Mouse (Mus musculus): ENCODE data around the gene Syap1. TPM values are rescaled to one million over a fixed set of nuclear protein-coding genes. Genes with fewer than 3 reads are reported as not detected.
A peak's percentile ranks its signal among the peaks of the same experiment; 100 is the strongest.

The Syap1 gene
- total and polyA plus RNA-seq, 2 experiments = 7.2 to 43.1 TPM

- Histone ChIP-seq H3K9ac (ENCODE audit: low read depth, low read length) (no peak overlapping the region), H3K4me1 (ENCODE audit: control insufficient read depth, insufficient read depth, low read length) (peaks cover 2% of the 10 kb centered on the region; the same call in 1 of the 2 replicates), H3K79me2 (ENCODE audit: control insufficient read depth, insufficient read depth, low read length) (peaks cover 5% of the 10 kb centered on the region; the same call in 1 of the 2 replicates), H3K27ac (replicated peaks; ENCODE audit: insufficient read depth, low read depth, low read length) (no peak overlapping the region), H3K27me3 (ENCODE audit: control insufficient read depth, insufficient read depth, low read length) (no peaks in the 10 kb centered on the region), H3K36me3 (ENCODE audit: control insufficient read depth, insufficient read depth, low read length) (peaks cover 4% of the 10 kb centered on the region; the same call in 1 of the 2 replicates), H3K4me3 (ENCODE audit: insufficient read depth, low read depth, low read length) (peak overlapping the region; percentile 37)
- peak; percentile 90 for DNase-seq (ENCODE audit: extremely low read depth, low read depth, low spot score)
- TF ChIP-seq CTCF (IDR thresholded peaks at IDR 0.05; ENCODE audit: low read depth, low read length) = no peak
- no peak for TF ChIP-seq POLR2A (IDR thresholded peaks at IDR 0.05; ENCODE audit: extremely low read depth, insufficient read depth, low read length)
- WGBS = 7% methylated on average over 5 of the region's 5 CpGs
Measured at GRCm38 (mm10) chrX:162829741-162830140, 58.5 kb downstream of the Syap1 start.

DNA sequence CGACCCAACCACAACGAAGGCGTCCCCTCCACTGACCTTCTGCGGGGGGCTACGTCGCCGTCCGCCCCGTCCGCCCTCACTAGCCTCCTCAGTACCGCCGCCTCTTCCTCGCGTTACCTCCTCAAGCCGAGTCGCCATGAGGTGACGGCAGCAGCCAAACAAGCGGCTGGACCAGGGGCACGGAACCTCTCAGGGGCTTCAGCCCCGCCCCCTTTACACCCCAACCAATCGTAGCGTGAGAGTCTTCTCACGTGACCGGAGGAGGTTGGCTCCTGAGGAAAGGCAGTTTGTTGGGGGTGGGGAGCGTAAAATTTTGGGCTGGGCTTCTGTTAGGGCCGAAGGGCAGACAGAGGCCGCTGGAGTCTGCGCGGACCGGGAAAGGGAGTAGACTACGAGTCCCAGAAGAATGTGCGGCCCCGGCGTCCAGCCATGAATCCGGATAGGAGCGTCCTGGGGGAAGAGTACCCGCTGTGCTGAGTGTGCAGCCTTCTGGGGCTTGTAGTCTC, 59.0 kb downstream of the Syap1 start, which contains the start of gene Txlng:
TSS of gene Txlng (minus strand) at position 252 of the 506 bp plus-strand sequence.
- H3K27me3 ChIP-seq (ENCODE audit: control insufficient read depth, insufficient read depth, low read length) = no peaks in the 10 kb centered on the region
- H3K27ac ChIP-seq (replicated peaks; ENCODE audit: insufficient read depth, low read depth, low read length) = peak within 1 kb of the TSS; percentile 85
- peaks cover 4% of the 10 kb centered on the region; the same call in 1 of the 2 replicates for H3K36me3 ChIP-seq (ENCODE audit: control insufficient read depth, insufficient read depth, low read length)
- peak within 1 kb of the TSS; percentile 93 for H3K9ac ChIP-seq (ENCODE audit: low read depth, low read length)
- peaks cover 5% of the 10 kb centered on the region; the same call in 1 of the 2 replicates for H3K79me2 ChIP-seq (ENCODE audit: control insufficient read depth, insufficient read depth, low read length)
- H3K4me1 ChIP-seq (ENCODE audit: control insufficient read depth, insufficient read depth, low read length) = peaks cover 2% of the 10 kb centered on the region; the same call in 1 of the 2 replicates
- DNase-seq (ENCODE audit: extremely low read depth, low read depth, low spot score) = peak; percentile 93
- H3K4me3 ChIP-seq (ENCODE audit: insufficient read depth, low read depth, low read length) = peak within 1 kb of the TSS; percentile 97
- under 1% methylated on average over 37 of the region's 37 CpGs for whole genome bisulfite sequencing
- TF ChIP-seq CTCF (IDR thresholded peaks at IDR 0.05; ENCODE audit: low read depth, low read length) (no peak), POLR2A (IDR thresholded peaks at IDR 0.05; ENCODE audit: extremely low read depth, insufficient read depth, low read length) (peak; percentile 77)

DNA sequence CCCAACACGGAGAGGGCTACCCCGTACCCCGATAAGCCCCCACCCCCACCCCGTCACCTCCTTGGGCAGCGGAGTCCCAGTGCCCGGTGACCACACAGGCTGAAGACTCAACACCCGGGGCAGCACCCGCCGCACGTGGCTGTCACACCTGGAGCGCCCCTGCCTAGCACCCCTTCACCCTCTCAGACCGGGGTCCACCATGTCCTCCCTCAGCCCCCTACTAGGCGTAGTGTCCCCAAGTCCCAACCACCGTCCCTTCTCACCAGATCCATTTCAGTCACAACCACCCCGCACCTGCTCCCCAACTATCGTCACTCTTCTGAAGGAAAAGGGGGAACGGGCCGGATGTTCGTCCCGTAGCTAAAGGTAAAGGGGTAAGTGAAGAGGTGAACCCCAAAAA, 59.5 kb downstream of the Syap1 start:
- peak overlapping the region; percentile 97 for H3K4me3 ChIP-seq (ENCODE audit: insufficient read depth, low read depth, low read length)
- H3K9ac ChIP-seq (ENCODE audit: low read depth, low read length) = peak overlapping the region; percentile 93
- no peak for TF ChIP-seq CTCF (IDR thresholded peaks at IDR 0.05; ENCODE audit: low read depth, low read length)
- no peak for TF ChIP-seq POLR2A (IDR thresholded peaks at IDR 0.05; ENCODE audit: extremely low read depth, insufficient read depth, low read length)
- peaks cover 5% of the 10 kb centered on the region; the same call in 1 of the 2 replicates for H3K36me3 ChIP-seq (ENCODE audit: control insufficient read depth, insufficient read depth, low read length)
- peaks cover 5% of the 10 kb centered on the region; the same call in 1 of the 2 replicates for H3K79me2 ChIP-seq (ENCODE audit: control insufficient read depth, insufficient read depth, low read length)
- H3K4me1 ChIP-seq (ENCODE audit: control insufficient read depth, insufficient read depth, low read length) = peaks cover 2% of the 10 kb centered on the region; the same call in 1 of the 2 replicates
- no peaks in the 10 kb centered on the region for H3K27me3 ChIP-seq (ENCODE audit: control insufficient read depth, insufficient read depth, low read length)
- DNase-seq (ENCODE audit: extremely low read depth, low read depth, low spot score) = no peak
- peak overlapping the region; percentile 85 for H3K27ac ChIP-seq (replicated peaks; ENCODE audit: insufficient read depth, low read depth, low read length)
- 1% methylated on average over 14 of the region's 20 CpGs for WGBS

DNA sequence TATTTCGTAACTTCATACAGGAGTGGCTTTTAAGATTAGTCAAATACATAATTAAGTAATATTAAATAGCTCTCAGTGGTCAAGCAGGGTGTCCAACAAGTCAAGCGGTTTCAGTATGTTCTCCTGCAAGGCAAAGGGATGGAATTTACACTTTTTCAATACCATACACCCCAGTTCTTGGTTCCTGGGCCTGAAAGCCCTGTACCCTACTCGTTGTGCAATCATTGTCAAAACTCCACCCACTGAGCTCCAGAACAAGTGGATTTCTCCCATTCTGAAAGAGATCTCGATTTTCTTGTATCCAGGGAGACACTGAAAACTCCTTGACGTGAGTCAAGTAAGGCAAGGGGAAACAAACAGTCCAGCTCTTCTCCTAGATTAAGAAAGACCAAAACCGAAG, 60.2 kb downstream of the Syap1 start:
- Histone ChIP-seq H3K9ac (ENCODE audit: low read depth, low read length) (peak overlapping the region; percentile 93), H3K36me3 (ENCODE audit: control insufficient read depth, insufficient read depth, low read length) (peaks cover 6% of the 10 kb centered on the region; the same call in 1 of the 2 replicates), H3K79me2 (ENCODE audit: control insufficient read depth, insufficient read depth, low read length) (peaks cover 5% of the 10 kb centered on the region; the same call in 1 of the 2 replicates), H3K27ac (replicated peaks; ENCODE audit: insufficient read depth, low read depth, low read length) (peak overlapping the region; percentile 80), H3K27me3 (ENCODE audit: control insufficient read depth, insufficient read depth, low read length) (no peaks in the 10 kb centered on the region), H3K4me3 (ENCODE audit: insufficient read depth, low read depth, low read length) (peak overlapping the region; percentile 97), H3K4me1 (ENCODE audit: control insufficient read depth, insufficient read depth, low read length) (peaks cover 2% of the 10 kb centered on the region; the same call in 1 of the 2 replicates)
- WGBS = 12% methylated on average over 6 of the region's 6 CpGs
- TF ChIP-seq CTCF (IDR thresholded peaks at IDR 0.05; ENCODE audit: low read depth, low read length) = no peak
- no peak for TF ChIP-seq POLR2A (IDR thresholded peaks at IDR 0.05; ENCODE audit: extremely low read depth, insufficient read depth, low read length)
- peak; percentile 80 for DNase-seq (ENCODE audit: extremely low read depth, low read depth, low spot score)

Other genes starting within 250 kb of the Syap1 start
- gene Reps2, start 244.8 kb downstream of the Syap1 start, total RNA-seq (2014; rRNA removed) = 18.5 and 20.5 TPM in 2 replicates
- gene Reps2, start 244.8 kb downstream of the Syap1 start, polyA plus RNA-seq (2012; rRNA removed) = 3.0 and 4.1 TPM in 2 replicates
- gene Rbbp7, start 128.0 kb downstream of the Syap1 start, total RNA-seq (2014; rRNA removed) = 64.0 and 66.7 TPM in 2 replicates
- 23.5 and 25.4 TPM in 2 replicates for gene Rbbp7, start 128.0 kb downstream of the Syap1 start, polyA plus RNA-seq (2012; rRNA removed)
- 18.0 and 20.0 TPM in 2 replicates for gene Txlng, start 59.0 kb downstream of the Syap1 start, total RNA-seq (2014; rRNA removed)
- 3.1 and 3.5 TPM in 2 replicates for gene Txlng, start 59.0 kb downstream of the Syap1 start, polyA plus RNA-seq (2012; rRNA removed)
- gene Ctps2, start 12.8 kb upstream of the Syap1 start, total RNA-seq (2014; rRNA removed) = 14.0 and 15.5 TPM in 2 replicates
- 3.8 and 4.2 TPM in 2 replicates for gene Ctps2, start 12.8 kb upstream of the Syap1 start, polyA plus RNA-seq (2012; rRNA removed)
- 0.94 and 1.0 TPM in 2 replicates for gene S100g, start 76.2 kb upstream of the Syap1 start, total RNA-seq (2014; rRNA removed)
- not detected in 2 replicates for gene S100g, start 76.2 kb upstream of the Syap1 start, polyA plus RNA-seq (2012; rRNA removed)